Mouse (Mus musculus) frontal cortex, postnatal 25 days (tissue): ENCODE results near the gene 1700025G04Rik.

ENCODE experiments used
- DNase-seq, 2 experiments: peaks; one replicate each; pipeline ENCODE4 v3.0.0; 2022; ENCODE audit warnings: low spot score in 2 of 2

The 1700025G04Rik gene

DNA sequence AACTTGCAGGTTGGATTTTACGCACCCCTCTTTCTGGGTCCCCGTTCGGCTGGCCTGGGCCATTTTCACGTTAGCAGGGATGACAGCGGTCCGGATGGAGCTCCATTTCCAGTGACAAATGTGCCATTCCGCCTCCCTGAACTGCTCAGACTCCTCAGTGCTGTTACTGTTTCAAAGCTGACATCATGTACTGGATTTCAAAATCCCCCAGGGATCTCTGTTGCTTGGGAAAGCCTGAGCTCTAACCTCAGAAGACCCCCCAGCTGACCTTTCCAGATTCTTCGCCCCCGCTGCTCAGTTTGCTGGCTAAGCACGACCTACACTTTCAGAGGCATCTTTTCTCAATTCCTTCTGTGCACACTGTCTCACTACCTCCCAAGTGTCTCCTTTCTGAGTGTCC is 128.7 kb downstream of the 1700025G04Rik start:
- DNase-seq = no peak

DNA sequence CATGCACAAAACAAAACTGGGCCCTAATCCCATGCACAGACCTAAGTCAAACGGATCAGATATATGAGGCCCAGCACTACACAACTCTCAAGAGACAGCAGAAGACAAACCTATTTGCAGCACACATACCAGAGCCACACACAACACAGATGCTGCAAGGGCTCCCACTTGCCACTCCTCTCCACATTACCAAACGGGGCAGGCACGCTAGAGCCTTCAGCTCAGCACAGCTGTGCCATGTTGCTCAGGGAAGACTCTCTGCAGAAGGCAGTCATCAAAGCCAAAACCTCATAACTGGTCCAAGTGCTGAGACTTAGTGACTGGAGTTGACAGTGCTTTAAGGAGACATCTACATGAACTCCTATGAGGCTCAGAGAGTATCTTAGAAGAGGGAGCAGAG is 130.9 kb downstream of the 1700025G04Rik start:
- no peak for DNase-seq

DNA sequence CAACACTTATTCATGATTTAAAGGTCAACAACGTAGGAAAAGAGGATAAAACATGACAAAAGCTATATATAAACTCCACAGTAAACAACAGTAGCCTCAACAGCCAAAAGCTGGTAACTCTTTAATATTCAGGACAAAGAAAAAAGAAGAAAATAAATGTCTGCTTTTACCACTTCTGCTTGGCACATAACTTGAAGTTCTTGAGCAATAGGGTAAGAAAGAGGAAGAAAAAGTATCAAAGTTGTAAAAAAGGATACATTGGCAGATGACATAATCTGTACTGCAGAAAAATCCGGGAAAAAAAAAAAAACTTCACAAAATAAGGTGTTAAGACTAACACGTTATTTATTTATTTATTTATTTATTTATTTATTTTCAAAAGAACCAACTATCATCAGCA is 131.5 kb downstream of the 1700025G04Rik start:
- no peak for DNase-seq

DNA sequence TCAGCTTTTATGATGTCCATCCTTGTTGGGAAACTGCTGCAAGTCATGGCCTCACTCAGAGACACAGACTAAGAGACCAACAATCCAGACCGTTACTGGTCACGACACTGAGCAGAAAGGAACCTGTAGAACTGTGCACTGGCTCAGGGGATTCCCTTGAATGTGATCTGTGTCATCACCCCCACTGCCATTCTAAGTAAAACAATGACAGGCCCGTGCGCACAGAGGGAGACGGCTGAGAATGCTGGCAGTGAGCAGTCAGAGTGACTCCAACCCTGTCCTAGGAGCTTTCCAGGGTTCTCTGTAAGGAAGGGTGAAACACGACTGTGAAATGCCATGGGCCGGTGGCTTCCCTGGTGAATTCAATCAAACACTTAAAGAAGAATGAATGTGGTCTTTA is 132.3 kb downstream of the 1700025G04Rik start:
- DNase-seq = no peak

DNA sequence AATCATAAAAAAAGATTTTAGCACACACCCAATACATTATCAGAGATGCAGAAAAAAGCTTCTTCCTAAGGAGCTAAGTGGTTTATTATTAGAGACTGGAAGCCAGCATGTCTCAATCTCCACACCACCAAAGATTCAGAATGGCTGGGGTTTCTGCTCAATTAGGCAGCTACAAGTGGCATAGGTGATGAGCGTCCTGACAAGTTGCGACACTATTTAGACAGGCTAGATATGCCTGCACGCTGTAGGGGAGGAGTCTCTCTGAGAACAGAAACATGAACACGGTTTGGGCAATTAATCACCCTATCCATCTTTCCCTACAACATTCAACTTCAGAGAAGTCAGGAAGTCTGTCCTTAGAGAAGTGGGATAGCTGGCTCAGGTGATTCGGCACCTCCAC is 134.1 kb downstream of the 1700025G04Rik start:
- no peak for DNase-seq

DNA sequence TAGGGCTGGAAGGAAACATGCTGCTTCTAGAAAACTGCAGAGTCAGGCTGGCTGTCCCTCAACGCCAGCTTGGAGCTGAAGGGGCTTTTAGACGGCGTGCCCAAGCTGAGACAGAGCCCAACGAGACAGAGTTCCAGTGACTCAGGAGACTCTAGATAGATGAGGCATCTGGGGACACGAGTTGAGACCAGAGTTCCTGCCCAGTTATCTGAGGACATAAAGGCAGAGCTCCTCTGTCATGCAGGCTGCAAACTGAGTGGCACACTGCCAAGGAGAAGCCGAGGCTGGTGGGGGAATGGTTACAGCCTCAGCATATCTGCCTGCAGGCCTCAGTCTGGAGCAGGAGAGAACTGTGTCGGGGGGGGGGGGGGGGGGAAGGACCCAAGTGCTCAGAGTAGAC is 136.4 kb downstream of the 1700025G04Rik start:
- peak; percentile 24 to 26 for DNase-seq

DNA sequence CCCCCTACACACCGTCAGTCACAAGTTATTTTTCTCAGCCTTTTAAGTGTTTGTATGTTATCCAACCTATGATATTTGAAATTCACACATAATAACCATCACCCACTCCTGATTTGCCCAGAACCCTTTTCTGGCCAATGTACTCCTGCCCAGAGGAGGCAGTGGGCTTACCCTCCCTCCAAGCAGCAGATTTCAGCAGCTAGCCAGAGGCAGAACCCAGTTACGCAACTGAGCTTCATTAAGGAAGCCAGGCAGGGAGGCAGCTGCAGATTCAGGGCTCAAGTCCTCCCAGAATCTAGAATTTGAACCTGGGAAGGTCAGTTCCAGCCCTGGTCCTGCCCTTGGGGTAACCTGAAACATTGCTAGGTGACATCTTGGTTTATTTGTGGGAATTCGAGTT is 141.9 kb downstream of the 1700025G04Rik start:
- DNase-seq = no peak

DNA sequence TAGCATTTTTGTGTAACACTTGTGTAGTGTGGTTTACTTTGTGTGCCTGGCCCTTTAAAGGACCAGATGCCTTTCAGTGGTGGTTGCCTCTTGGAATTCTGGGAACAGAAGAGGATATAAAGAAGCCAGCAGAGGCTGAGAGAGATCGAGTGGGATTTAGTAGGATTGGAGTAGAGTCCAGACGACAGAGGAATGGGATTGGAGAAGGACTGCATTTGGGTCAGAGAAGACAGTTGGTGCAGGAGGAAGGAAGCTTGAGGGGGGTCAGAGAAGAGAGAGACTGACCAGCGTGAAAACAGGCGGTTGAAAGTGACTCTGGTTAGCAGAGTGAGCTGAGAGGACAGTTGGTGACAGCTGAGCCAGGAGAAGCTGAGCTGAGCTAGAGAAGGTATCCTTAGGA is 142.4 kb downstream of the 1700025G04Rik start:
- DNase-seq = no peak

DNA sequence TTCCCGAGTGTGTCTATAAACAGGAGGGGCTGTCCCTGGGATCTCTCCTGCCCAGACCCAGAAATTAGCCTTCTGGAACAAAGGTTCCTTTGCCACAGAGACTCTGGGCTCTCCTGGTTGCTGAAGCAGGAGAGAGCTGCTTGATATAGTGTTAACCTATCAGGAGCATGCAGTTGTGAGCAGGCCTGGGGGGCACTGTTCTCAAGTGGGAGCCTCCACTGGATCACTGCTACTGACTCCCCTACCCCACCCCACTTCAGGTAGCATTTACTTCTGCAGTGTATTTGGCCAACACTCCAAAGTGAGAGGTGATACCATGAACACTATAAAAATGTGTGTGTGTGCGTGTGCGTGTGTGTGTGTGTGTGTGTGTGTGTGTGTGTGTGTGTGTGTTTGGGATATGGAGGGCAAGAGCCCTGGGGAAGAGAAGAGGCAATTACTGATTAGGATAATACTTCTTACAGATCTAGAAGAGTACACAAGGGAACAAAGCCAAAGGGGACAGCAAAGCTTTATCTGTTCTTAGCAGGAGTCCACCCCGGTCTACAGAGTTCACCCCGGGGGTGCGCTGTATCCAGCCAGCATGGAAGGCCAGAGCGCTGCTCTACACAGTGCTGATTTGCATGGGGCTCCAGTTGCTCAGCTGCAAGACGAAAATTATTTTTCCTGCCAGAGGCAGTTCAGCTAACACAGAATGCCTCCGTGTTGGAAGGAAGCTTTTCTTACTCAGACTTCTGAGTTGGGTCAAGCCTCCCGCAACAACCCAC is 145.3 kb downstream of the 1700025G04Rik start:
- DNase-seq = no peak

DNA sequence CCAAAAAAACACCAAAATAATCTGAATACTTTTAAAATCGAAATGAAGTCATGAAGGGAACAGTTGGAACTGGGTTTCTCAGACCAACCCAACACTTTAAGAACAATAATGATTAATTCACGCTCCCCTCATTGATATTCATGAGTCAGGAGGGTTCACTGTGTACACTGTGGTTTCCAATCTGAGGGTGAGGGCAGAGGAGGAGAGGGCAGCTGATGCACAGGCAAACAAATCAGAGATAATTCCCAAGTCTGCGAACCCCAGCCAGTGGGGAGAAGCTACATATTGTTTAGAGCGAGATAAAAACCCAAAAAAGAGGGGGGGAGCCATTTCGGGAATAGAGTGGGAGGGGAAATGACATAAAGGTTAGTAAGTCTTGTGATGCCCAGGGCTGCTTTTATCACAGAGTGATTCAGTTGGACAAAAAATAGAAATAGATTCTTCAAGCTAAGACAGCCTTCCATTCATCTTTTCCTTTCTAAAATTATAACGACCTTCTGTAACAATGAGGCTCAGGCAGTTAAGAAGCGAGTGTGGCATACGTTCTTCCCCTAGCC is 146.2 kb downstream of the 1700025G04Rik start:
- no peak for DNase-seq

DNA sequence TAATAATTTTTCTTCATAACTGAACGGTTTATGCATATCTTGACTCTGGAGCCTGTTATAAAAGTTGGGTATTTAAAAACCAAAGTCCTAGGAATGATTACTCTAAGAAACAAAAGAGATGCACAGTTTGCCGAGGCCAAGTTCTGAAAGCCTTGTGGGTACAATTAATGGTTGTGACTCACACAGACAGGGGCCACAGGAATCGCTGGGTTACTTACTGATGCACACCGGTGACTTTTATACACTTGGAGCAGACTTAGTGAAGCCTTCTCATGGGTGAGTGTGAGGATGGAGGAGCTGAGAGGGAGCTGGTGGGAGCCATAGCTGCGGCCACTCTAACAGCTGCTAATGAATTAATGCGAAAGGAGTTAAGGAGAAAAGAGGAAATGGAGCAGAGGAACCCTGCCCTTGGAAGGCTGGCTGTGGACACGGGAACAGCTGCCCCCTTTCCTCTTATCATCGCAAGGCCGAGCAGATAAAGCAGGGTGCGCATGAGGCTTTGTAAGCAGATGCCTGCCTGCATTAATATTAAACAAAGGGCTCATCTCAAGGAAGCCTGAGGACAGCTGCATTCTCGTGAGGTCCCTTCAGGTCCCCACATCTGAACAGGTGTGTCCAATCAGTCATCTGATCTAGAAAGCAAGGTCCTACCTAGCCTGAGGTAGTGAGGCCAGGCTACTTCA is 146.8 kb downstream of the 1700025G04Rik start:
- no peak for DNase-seq

DNA sequence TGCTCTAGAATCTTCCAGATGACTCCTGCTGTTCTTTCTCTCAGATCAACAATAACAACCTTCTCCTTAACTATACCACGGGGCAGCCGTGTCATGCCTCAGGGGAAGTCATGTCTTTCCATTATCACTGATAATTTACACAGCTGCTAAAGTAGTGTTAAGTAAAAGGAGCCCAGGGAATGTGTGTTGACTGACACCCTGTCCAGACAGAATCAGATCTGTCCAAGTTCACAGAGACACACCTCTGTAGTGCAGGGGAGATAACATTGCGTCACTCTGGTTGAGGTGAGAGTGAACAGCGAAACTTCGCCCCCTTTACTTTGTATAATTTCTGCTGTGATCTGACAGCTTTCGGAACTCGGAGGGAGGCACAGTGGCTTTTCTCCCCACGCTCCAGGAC is 149.9 kb downstream of the 1700025G04Rik start:
- no peak for DNase-seq

DNA sequence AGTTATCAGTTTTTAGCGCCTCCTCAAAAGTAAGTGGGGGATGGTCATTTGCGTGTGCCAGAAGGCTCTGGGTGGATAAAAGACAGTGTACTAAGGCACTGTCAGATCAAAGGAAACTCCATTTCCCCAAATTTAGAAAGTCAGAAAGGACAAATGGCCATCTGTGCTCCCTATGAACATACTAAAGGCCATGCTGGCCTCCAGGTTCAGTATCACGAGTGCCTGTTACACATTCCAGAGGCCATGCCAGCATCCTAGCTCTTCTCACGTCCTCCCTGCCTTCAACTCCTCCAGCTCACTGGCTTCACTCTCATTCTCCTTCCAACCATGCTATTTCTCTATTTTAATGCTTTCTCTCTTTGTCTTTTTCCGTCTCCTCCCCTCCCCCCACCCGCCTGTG is 150.4 kb downstream of the 1700025G04Rik start:
- DNase-seq = no peak

DNA sequence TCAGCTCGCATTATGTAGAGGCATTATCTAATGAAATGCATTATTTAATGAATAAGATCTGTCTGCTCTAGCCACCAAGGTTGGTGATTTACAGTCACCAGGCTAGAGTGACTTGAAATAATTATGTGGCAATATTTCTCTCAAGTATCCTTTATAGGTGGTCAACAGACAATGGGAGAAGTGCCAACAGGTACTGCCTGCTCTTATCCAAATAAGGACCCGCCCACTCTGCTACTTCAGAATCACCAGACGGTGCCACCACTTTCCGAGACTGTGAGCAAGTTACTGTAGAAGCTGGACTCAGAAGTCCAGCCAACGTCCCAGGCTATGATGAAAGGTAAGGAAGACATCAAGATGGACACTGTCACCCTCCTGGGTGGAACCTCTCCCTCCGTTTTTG is 156.3 kb downstream of the 1700025G04Rik start:
- no peak for DNase-seq

DNA sequence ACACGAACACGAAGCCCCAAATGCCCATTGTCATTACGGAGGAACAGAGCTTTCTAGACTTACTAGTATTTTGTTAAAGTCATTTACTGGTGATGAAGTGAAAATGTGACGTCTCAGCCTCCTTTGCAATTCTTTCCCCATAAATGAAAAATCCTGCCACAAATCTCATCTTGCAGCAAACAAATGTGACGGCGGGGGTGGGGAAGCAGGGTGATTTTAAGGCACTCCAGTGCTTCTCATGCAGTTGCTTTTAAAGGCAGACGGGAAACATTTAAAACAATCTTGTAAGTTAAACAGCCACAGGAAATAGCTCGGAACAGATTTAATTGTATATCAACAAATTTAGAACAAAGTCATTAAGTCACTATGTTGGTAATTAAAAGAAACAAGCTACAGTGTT is 163.1 kb downstream of the 1700025G04Rik start:
- DNase-seq = no peak

DNA sequence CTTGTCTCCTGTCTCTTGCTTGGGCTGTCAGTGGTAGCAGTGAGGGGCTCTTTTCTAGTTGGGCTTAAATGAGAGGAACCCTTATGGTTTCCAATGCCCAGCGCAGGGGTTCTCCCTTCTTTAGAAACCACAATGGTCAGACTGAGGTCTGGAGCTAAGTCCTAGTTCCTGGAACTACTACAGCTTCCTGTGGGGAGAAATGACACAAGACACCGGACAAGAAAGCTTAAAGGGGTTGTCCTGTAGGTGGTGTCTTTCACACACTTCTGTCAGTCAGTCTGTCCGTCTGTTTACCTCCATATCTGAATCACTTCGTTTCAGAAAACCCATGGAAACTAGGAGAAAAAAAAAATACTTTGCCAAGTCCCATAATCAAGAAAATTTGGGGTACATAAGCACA is 163.8 kb downstream of the 1700025G04Rik start:
- no peak for DNase-seq

DNA sequence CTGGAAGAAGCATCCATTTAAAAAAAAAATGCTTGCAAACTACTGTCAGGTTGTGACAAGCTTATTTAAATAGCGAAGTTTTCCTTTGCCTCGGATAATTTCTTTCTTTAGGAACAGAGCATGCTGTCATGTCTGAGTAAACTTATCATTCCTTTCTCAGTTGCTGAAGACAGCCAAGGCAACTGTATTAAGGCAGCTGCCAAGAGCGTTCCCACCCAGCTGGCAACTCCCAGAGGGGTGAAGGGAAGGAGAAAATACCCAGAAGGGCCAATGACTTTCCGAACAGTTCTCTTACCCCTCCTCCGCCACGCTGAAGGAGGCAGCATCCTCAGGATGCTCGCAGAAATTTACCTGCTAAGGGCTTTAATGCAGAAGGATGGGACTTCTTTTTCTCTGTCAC is 164.2 kb downstream of the 1700025G04Rik start:
- no peak for DNase-seq

DNA sequence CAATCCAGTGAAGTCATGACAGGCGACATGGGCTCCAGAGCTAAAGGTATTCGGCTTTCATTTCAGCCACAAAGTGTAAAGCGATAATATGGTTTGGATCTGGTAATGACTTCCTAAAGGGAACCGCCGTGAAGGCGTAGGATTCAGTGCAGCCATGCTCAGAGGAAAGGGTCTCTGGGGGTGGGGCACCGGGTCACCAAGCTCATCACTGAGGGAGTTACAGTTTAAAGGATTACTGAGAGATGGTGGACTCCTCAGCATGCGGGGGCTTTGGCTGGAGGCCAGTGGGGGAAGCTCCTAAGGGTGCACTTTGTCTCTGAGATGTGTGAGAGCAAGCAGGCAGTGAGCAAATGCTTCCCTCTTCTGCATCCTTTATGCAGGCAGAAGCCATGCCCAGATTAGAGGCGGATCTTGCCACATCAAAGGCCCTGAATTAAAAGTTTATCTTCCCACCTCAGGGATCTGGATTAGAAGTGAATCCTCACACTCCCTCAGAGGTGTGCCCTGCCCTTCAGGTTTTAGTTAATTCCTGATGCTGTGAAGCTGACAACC is 171.0 kb downstream of the 1700025G04Rik start:
- no peak for DNase-seq

DNA sequence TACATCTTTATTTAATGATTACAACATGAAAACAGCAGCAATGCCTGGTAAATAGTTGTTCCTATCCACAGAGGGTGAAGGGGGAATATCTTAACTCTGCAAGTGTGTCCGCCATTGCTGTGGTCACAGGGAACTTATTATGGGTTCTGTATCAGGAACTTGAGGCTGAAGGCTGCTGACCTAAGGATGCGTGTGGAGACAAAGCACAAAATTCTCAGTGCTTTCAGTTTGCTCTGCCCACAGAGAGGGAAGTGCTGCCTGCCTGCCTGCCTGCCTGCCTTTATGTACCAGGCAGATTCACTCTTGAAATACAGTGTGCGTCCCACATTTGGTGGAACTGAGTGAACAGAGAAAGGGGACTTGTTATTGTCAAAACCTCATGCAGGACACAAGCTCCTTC is 172.2 kb downstream of the 1700025G04Rik start:
- DNase-seq = no peak

DNA sequence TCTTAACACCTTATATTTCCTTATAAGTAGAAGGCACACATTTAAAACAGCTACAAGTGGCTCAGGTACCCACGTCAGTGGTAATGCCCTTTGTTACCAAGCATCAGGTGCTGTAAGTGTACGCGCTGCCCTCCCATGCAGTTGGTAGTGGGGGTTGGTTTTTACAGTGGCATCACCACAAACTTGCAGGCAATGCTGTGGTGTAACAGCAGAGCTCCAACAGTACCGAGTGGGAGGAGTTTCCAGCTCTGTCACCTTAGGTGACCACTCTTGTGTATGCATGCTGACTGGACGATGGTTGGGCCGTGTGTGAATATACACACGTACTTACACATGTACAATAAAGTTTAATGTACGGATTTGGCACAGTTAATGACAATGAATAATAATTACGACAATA is 175.4 kb downstream of the 1700025G04Rik start:
- DNase-seq = no peak

DNA sequence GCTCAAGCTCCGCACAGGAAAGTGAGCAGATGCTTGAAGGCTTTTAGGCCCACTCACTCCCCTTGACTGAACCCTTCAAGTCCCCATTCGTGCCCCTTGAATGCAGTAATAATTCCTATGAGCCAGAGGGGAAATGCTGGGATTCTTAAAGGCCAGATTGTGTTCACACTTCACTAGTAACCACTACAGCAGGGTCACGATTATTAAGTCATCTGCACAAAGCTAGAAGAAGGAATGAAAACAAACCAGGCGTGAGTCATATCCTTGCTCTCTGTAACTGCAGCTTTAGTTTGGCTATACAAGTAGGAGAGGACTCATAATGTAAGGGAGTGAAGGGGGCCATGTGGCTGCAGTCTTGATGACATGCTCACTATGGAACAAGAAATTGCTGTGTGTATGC is 182.9 kb downstream of the 1700025G04Rik start:
- DNase-seq = no peak

DNA sequence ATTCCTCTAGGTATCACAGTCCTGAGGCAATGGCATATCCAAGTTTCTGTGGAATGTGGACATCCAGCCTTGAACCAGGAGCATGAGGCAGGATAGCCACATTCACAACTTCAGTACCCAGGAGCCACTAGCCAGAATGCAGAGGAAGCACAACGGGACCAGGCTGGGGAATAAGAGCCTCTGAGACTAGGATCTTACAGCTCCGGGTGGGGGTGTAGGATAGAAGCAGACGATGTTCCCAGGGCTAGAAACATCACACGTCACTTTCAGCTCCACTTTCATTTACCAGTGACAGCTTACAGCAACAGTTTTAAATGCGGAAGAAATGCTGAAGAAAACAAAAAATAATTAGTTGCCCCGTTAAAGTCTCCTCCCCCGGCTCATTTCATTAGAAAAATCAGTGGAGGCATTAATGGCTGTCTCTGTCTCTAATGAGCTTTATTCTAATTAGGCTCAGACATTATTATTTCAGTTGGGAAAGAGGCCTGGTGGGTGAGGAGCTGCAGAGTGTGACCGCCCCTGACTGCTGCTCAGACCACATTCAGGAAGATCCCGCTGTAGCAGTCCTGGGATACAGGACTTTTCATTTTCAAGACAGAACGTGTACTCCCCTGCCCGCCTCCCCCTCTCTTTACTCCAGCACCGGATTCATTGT is 189.1 kb downstream of the 1700025G04Rik start:
- DNase-seq = no peak
